Mouse (Mus musculus) gastrocnemius, adult 18-20 months (tissue): Measurements from ENCODE around the gene Stap2. TPM values are rescaled to one million over a fixed set of nuclear protein-coding genes. Genes with fewer than 3 reads are reported as not detected.

ENCODE experiments used
- DNase-seq: peaks from one replicate; pipeline ENCODE4 v3.0.0; 2021; ENCODE audit warnings: low spot score
- long read RNA-seq, 2 experiments: library from polyadenylated mRNA; stranded (forward); transcript quantifications; one replicate each; pipeline ENCODE4 v2.0.0; 2021
- total RNA-seq, 2 experiments: library from RNA; stranded (reverse); gene quantifications; 2 replicates each; pipeline ENCODE4 v1.2.3; 2021

The Stap2 gene
- 1 to 10 TPM; 1.9 to 3.2 TPM for total RNA-seq
- long read RNA-seq, experiment 1, partial matches to known transcripts: 1 of 1 reads
- long read RNA-seq, experiment 1, other reads (novel, unspliced or antisense): 0 of 1 reads
- long read RNA-seq, experiment 2: 0 reads

DNA sequence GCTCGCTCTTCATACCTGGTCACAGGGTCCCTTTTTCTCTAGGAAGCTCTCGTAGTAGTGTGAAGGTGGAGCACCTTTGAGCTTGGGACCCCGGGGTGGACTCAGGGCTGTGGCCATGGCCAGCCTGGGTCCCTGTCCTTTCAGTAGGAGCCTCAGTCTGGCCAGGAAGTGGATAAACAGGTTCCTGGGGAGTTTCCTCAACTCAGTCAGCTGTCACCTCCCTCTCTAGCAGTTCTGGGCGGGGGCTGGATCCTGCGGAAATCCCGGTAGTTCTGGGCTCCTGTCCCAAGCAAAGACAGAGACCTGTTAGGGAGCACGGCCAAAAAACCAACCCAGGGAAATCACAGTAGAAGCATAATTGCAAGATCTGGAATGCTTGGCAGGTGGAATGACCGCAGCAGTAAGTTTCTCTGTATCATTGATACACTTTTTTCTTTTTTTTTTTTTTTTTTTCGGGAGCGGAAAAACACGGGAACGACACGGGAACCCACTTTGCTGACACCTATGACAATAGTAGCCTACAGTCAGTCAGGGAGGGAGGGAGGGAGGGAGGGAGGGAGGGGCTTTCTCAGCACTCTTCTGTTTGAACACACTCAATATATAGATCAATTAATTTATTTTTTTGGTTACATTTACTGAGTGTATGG lies at the start of gene Stap2, which contains the start of gene Mpnd:
Gene Stap2 (minus strand): TSS at position 170 of the 647 bp plus-strand sequence.
Gene Mpnd (plus strand): TSS at position 297 of the 647 bp plus-strand sequence.
- no peak for DNase-seq

GRCm38 (mm10) chr17:56054938-56055337 lies 49.6 kb upstream of the Stap2 start:
- no peak for DNase-seq

- DNase-seq: no peak
These were observed 46.0 kb upstream of the Stap2 start for GRCm38 (mm10) chr17:56051369-56051768.

DNA sequence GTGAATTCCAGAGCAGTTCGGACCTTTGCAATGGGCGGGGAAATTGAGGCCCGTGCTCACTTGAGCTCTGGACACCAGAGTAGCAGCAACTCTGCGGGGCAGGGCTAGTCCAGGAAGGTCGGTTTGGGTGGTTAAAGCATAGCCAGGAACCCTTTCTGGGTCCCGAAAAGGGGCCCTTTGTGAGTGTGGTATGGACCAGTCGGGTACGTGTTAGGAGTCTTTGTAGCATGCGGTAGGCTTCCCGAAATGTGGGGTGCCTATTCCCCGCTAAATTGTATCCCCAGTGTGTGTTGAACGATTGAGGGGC lies 35.4 kb upstream of the Stap2 start:
- no peak for DNase-seq

GRCm38 (mm10) chr17:56040030-56040856 lies 34.9 kb upstream of the Stap2 start, which contains the start of gene Chaf1a:
Chaf1a (plus strand) TSS chr17:56040439.
- DNase-seq: peak; percentile 99

DNA sequence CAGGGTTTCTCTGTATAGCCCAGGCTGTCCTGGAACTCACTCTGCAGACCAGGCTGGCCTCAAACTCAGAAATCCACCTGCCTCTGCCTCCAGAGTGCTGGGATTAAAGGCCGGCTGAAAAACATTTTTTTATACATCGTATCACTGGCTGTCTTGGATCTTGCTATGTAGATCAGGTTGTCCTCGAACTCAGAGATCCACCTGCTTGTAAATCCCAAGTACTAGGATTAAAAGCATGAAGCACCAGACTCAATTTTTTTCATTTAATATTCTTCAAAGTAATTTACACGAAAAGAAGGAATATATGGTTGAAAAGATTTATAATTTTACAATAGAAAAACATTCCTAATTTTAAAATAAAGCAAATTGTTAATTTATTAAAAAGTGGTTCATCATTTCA lies 34.0 kb upstream of the Stap2 start:
- no peak for DNase-seq

- DNase-seq: no peak
These were observed 33.3 kb upstream of the Stap2 start for GRCm38 (mm10) chr17:56038583-56039261.

DNA sequence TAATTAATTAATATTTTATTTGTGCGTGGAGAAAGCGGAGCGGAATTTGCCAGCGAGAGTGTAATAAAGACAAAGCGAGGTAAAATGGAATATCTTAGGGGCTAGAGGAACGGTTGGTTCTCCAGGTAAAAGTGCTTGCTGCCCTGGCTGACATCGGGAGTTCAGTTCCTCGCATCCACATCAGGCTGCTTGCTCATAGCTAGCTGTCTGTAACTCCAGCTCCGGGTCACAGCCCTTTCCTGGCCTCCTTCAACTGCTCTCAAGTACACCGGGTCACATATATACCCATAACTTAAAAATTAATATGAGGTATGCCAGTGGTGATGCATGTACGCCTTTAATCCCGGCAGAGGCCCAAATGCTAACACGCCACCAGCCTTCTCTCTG lies 31.5 kb upstream of the Stap2 start:
- DNase-seq: no peak

DNA sequence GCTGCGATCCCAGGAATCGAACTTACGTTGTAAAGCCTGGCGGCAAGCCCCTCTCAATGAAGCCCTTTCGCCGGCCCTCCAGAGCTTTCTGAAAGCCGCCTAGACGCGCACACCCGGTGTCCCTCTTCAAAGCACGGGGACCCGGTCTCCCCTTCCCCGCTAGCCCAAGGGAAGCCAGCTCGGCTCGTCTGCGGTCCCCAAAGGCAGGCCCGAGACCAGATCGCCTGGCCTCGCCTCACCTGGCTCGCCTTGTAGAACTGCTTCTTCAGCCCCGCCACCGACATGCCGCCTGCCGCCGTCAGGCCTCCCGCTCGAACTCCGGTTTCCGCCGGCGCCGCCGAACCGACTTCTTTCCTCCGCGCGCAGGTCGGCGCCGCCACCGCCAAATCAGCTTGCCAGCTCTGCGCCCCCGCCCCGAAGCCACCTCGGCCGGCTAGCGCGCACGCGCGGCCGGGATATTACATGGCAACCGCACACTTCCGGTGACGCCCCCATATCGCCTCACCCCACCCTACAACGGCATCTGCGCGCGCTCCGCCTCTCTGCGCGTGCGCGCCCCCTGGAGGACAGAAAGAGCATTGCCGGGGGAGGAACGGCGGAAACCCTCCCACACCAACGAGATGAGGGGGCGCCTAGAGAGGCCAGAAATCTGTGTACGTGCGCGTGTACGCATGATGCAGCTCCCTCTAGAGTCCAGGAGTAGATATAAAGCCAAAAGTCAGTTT lies 31.0 kb upstream of the Stap2 start, which contains the start of gene Sh3gl1:
Gene Sh3gl1 (minus strand): TSS at position 460 of the 725 bp plus-strand sequence.
- peak; percentile 99 for DNase-seq

- no peak for DNase-seq
These were observed 29.8 kb upstream of the Stap2 start for GRCm38 (mm10) chr17:56035216-56035615.

DNA sequence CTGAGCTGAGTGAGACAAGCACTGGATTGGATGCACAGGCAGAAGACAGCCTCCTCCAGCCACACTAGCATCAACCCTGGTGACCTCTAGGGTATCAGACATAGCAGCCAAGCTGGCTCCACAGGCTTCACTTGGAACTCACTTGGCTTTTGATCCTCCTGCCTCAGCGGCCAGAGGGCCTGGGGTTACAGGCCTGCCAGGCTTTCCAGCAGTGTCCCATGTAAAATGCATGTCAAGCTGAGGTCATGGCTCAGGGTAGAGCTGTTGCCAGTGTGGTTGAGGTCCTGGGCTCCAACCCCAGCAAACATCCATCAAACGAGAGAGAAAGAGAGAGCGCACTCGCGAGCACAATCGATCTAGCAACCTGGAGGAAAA lies 29.3 kb upstream of the Stap2 start:
- no peak for DNase-seq

DNA sequence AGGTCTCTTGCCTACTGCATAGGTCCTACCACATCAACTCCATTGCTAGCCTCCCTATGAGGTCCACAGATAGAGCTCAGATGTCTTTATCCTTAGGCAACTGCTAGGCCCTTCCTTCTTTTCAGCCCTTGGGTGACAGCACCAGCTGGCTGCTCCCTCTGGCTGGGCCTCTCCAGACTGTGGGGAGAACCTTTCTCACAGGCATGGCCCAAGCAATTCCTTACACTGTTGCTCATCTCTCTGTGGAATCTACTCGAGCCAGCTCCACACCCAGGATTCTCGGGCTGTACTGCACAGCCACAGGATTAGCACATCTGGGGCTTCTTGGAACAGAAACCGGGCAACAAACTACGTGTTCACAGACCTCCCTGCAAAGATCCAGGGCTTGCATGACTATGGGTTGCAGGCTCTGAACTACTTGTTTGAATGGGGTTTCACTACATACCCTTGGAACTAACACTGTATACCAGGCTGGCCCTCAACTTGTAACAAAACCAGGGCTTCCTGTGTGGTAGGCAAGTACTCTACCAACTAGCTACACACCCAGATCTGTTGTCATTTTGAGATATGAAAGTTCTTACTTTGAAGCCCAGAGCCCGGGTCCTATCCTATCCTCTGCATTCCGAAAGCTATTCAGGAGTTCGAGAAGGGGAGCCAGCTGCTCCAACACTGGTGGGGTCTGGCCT lies 28.8 kb upstream of the Stap2 start:
- DNase-seq: peak; percentile 61

GRCm38 (mm10) chr17:56032831-56033230 lies 27.4 kb upstream of the Stap2 start:
- DNase-seq: no peak

GRCm38 (mm10) chr17:56032127-56032733 lies 26.8 kb upstream of the Stap2 start:
- no peak for DNase-seq

- DNase-seq: no peak
These were observed 26.0 kb upstream of the Stap2 start for GRCm38 (mm10) chr17:56031431-56031830.

- no peak for DNase-seq
These were observed 25.5 kb upstream of the Stap2 start for GRCm38 (mm10) chr17:56030919-56031318.

DNA sequence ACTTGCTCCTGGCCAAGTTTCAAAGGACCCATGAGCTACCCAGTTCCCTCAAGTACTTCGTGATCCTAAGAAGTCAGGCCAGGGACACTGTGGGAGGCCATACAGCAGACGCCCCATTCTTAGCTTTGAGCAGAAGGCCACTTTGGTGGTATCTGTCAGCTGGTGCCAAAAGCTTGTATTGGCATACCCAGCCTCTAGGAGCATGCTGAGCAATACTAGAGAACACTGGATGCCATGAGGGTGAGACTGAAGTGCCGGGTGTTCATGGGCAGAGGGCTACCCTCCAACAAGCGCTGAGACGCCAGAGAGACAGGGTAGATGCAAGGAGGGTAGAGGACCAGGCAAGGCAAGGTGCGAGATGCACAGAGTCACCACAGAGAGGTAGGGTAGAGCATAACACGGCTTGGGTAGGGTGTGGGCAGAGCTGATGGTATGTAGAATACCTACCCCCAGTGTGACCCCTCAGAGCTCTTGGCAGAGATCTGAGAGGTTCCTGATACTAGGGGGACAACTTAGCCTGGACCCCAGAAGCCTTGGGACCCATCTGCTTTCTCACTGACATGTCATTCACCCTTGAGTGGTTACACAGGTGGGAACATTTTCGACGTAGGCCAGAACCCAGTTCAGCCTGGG lies 25.0 kb upstream of the Stap2 start:
- no peak for DNase-seq

GRCm38 (mm10) chr17:56027801-56028441 lies 22.5 kb upstream of the Stap2 start:
- peak; percentile 82 for DNase-seq

- DNase-seq: no peak
These were observed 21.5 kb upstream of the Stap2 start for GRCm38 (mm10) chr17:56026881-56027280.
